Mouse (Mus musculus) MEL (cell line): ENCODE measurements around the gene Mcm3ap.

Experiments
- CTCF ChIP-seq, 3 experiments: IDR thresholded peaks in 2 of 3; conservative IDR thresholded peaks in 1 of 3; 2 replicates each; pipeline ENCODE4 v1.5.1; 2011 to 2012; ENCODE audit warnings: low read length in 3 of 3, low read depth in 2 of 3, mild to moderate bottlenecking in 2 of 3, improper control_type of control experiment in 1 of 3, inconsistent platforms in 1 of 3, mixed read lengths in 1 of 3, moderate library complexity in 1 of 3; ENCODE audit not compliant: control insufficient read depth in 1 of 3, insufficient read depth in 1 of 3, poor library complexity in 1 of 3, severe bottlenecking in 1 of 3
- MAFK ChIP-seq: IDR thresholded peaks from 2 replicates; pipeline ENCODE4 v1.6.1; 2011; ENCODE audit warnings: low read depth, mild to moderate bottlenecking, low read length, improper control_type of control experiment, borderline replicate concordance
- POLR2AphosphoS2 ChIP-seq: IDR thresholded peaks from 2 replicates; pipeline ENCODE4 v1.6.1; 2011; ENCODE audit warnings: low read length, improper control_type of control experiment
- USF1 ChIP-seq: IDR thresholded peaks from 2 replicates; pipeline ENCODE4 v1.6.1; 2014; ENCODE audit warnings: low read depth, mild to moderate bottlenecking, inconsistent platforms, low read length, improper control_type of control experiment, moderate library complexity

DNA sequence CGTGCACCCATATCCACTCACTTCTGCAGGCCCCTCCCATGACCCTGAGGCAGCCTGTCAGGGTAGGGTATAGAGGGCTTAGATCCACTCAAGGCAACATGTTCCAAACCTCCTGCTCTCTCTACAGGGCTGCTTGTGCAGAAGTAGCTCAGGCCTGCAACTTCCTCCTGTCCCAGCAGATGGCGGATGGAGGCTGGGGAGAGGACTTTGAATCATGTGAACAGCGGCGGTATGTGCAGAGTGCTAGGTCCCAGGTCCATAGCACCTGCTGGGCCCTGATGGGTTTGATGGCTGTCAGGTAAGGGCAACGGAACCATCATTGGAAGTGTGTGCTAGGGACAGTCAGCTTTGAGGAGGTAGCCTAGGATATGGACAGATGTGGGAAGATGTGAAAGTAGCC, 81.7 kb downstream of the Mcm3ap start:
- TF ChIP-seq POLR2AphosphoS2 (no peak), MAFK (no peak), USF1 (no peak), CTCF (IDR thresholded peaks at IDR 0.05 in 2 of 3, conservative IDR thresholded peaks at IDR 0.05 in 1 of 3; ENCODE audit: control insufficient read depth in 1 of 3, insufficient read depth in 1 of 3, low read depth in 2 of 3, low read length in 3 of 3, poor library complexity in 1 of 3, severe bottlenecking in 1 of 3) (peak in 1 of 3 experiments; percentile 29; a peak in 1 of 6 replicates)
